Mouse (Mus musculus) spleen, adult 2 months (tissue): ENCODE results near the gene Psap. TPM values are rescaled to one million over a fixed set of nuclear protein-coding genes. Genes with fewer than 3 reads are reported as not detected.
"Not testable (repeated sequence)": the region's sequence is repeated elsewhere in the genome, so short reads cannot be mapped to it uniquely, and the experiment has no call there.

ENCODE experiments used
- DNase-seq, 2 experiments: peaks; one replicate each; pipeline versions ENCODE4 v3.0.0 to v3.0.0-alpha.2; 2012 to 2021; ENCODE audit warnings: low spot score in 2 of 2, low read depth in 1 of 2
- H3K27ac ChIP-seq: fragments of 200-500 bp; 2 replicates; pipeline ENCODE4 v1.5.1; 2012; ENCODE audit warnings: low read length, inconsistent platforms; ENCODE audit not compliant: insufficient read depth
- H3K27me3 ChIP-seq: fragments of 200-500 bp; 2 replicates; pipeline ENCODE4 v1.6.1; 2012; ENCODE audit warnings: mild to moderate bottlenecking, moderate library complexity, low read length, inconsistent platforms; ENCODE audit not compliant: control insufficient read depth, insufficient read depth
- H3K36me3 ChIP-seq: fragments of 200-500 bp; 2 replicates; pipeline ENCODE4 v1.6.1; 2012; ENCODE audit warnings: mild to moderate bottlenecking, low read length, inconsistent platforms; ENCODE audit not compliant: control insufficient read depth, insufficient read depth
- H3K4me1 ChIP-seq: fragments of 200-500 bp; 2 replicates; pipeline ENCODE4 v1.6.1; 2011; ENCODE audit warnings: inconsistent platforms; ENCODE audit not compliant: control insufficient read depth, insufficient read depth, insufficient read length
- H3K4me3 ChIP-seq: fragments of 200-500 bp; 2 replicates; pipeline ENCODE4 v1.5.1; 2011; ENCODE audit warnings: mild to moderate bottlenecking, inconsistent platforms; ENCODE audit not compliant: insufficient read depth, insufficient read length; ENCODE audit errors: extremely low read depth
- CTCF ChIP-seq: fragments of 200-500 bp; IDR thresholded peaks from 2 replicates; pipeline ENCODE4 v1.5.1; 2011; ENCODE audit warnings: mild to moderate bottlenecking, inconsistent platforms; ENCODE audit not compliant: insufficient read depth, insufficient read length, insufficient replicate concordance; ENCODE audit errors: extremely low read depth
- POLR2A ChIP-seq: fragments of 200-500 bp; IDR thresholded peaks from 2 replicates; pipeline ENCODE4 v1.6.1; 2011; ENCODE audit warnings: low read depth, low read length, inconsistent platforms
- WGBS: fragments of 180-500 bp; shearing (Covaris S2); methylation state at CpG from one replicate; pipeline ENCODE4 v1.1.7; 2018; 5-methylcytosine and 5-hydroxymethylcytosine counted together
- polyA plus RNA-seq: library from polyadenylated mRNA; depleted of rRNA; stranded (reverse); fragments of >200 nt; gene quantifications from 2 replicates; pipeline ENCODE4 v1.2.3, GENCODE M21; 2012

Psap gene
- polyA plus RNA-seq, 1 experiment = 1,338 TPM

DNA sequence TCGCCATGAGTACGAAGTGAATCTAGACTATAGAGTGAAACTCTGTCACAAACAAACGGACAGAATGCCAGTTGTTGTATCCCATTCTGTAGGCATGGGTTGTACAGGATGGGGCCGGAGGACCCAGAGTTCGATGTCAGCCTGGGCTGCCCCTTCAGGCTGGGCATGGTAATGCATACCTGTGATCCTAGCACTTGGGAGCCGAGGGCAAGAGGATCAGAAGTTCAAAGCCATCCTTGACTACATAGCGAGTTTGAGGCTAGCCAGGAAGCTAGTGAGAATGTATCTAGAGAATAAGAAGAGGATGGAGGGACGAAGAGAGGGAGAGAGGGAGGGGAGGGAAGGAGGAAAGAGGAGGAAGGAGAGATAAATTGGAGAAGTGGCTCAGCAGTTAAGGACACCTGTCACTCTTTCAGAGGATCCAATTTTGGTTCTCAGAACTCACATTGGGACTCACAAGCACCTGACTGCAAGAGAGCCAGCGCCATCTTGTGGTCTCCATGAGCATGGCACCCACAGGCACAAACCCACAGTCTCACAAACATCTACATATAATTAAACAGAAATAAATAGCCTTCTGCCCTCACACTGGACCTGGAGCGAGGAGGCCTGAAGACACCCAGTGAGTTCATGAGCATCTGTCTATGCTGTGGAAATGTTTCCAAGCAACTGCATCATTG, 39.8 kb upstream of the Psap start:
- DNase-seq = peak; percentile 55 to 72
- H3K4me3 ChIP-seq = no peak overlapping the region
- no peaks in the 10 kb centered on the region; the same call in 1 of the 2 replicates for H3K4me1 ChIP-seq
- WGBS = 73% methylated on average over 10 of the region's 10 CpGs
- H3K27me3 ChIP-seq = no peaks in the 10 kb centered on the region
- no peaks in the 10 kb centered on the region for H3K36me3 ChIP-seq
- no peak for TF ChIP-seq POLR2A
- peak; percentile 81; the same call in 1 of the 2 replicates for TF ChIP-seq CTCF
- H3K27ac ChIP-seq = no peak overlapping the region

DNA sequence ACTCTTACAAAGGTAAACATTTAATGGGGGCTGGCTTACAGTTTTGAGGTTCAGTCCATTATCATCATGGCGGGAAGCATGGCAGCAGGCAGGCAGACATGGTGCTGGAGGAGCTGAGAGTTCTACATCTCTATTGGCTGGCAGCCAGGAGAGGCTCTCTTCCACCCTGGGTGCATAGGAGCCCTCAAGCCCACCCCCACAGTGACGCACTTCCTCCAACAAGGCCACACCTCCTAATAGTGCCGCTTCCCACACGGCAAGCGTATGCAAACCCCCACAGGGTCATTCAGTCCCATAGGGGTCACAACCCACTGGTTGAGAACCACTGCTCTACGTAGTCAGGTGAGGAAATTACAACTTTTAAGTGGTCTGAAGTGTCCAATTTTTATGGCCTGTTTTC, 37.0 kb upstream of the Psap start:
- Histone ChIP-seq H3K27ac (no peak overlapping the region), H3K4me3 (no peak overlapping the region), H3K36me3 (no peaks in the 10 kb centered on the region), H3K4me1 (peaks cover 2% of the 10 kb centered on the region; the same call in 1 of the 2 replicates), H3K27me3 (no peaks in the 10 kb centered on the region)
- no peak for DNase-seq
- TF ChIP-seq CTCF (no peak), POLR2A (no peak)
- 92% methylated on average over 6 of the region's 6 CpGs for WGBS

DNA sequence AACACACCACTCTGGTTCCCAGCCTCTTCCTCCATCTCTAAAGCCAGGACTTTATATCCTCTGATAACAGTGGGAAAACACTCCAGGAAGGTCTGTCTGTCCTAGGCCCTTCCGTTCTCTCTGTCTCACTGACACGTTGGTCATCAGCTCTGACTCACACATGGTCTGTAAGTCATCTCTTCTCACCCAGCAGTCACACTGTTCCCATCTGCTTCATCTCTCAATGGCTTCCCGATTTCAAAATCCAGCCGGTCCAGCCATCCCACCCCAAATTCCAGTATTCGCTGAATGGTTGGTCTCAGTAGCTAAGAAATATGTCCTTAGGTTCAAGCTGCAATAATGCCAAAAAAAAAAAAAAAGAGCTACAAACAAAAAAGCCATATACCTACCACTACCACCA, 33.5 kb upstream of the Psap start:
- TF ChIP-seq CTCF (no peak), POLR2A (no peak)
- Histone ChIP-seq H3K36me3 (no peaks in the 10 kb centered on the region), H3K27ac (no peak overlapping the region), H3K27me3 (no peaks in the 10 kb centered on the region), H3K4me3 (no peak overlapping the region), H3K4me1 (peaks cover 2% of the 10 kb centered on the region; the same call in 1 of the 2 replicates)
- 92% methylated on average over 5 of the region's 5 CpGs for WGBS
- DNase-seq = no peak

DNA sequence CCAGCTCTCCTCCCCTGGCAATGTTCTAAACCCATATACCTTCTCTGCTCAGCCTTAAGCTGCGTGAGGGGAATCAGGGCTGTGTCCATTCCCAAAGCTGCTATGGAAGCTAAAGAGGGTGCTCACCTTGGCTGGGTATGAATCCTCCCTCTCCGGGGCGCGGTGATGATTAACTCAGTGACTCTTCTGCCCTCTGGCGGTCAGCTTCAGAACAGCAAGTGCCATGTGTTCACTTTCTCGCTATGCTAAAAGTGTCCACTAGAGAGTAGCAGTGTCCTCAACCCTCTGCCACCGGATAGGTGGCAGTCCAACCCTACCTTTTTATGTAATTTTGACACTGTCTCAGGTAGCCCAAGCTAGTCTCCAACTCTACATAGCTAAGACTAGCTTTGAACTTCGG, 32.4 kb upstream of the Psap start:
- H3K4me1 ChIP-seq = peaks cover 2% of the 10 kb centered on the region; the same call in 1 of the 2 replicates
- WGBS = 6% methylated on average over 8 of the region's 8 CpGs
- H3K27me3 ChIP-seq = no peaks in the 10 kb centered on the region
- DNase-seq = peak; percentile 83
- TF ChIP-seq POLR2A (no peak), CTCF (peak; percentile 98; the same call in 1 of the 2 replicates)
- no peaks in the 10 kb centered on the region for H3K36me3 ChIP-seq
- H3K27ac ChIP-seq = no peak overlapping the region
- no peak overlapping the region for H3K4me3 ChIP-seq

DNA sequence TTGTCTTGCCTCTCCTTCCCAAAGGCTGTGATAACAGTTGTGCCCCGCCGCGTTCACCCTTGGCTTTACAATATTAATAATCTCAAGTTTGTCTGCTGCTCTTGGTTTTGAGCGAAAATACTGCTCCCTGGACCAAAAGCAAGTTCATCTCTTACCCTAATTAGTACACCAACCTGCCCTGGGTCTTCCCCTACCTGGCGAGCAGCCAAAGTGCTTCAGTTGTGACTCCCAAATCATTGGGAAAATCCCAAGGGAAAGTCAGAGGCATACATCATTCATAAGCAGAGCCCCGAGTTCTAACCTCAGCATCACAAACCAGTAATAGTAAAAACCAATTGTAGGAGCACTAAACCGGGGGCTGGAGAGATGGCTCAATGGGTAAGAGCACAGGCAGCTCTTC, 31.8 kb upstream of the Psap start:
- H3K36me3 ChIP-seq = no peaks in the 10 kb centered on the region
- H3K27me3 ChIP-seq = no peaks in the 10 kb centered on the region
- H3K4me3 ChIP-seq = no peak overlapping the region
- no peak for TF ChIP-seq POLR2A
- no peak for TF ChIP-seq CTCF
- WGBS = 85% methylated on average over 7 of the region's 7 CpGs
- no peak overlapping the region for H3K27ac ChIP-seq
- no peak for DNase-seq
- peaks cover 2% of the 10 kb centered on the region; the same call in 1 of the 2 replicates for H3K4me1 ChIP-seq

DNA sequence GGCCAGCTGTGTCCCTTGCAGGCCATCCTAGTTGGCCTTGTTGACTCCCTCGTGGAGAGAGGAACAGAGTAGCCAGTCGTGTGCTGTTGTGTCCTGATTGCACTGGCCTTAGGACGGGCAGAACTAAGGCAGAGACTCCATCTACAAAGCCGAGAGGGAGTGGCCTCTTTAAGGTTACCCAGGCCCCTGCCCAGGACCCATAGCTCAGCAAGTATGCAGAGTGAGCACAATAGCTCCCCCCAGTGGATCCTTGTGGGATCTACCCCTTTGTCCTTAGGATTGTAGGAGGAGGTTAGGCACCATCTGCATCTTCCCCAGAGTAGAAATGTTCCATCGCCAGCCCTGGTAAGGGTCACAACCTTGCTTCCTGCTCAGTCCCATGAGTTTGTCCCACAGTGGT, 30.9 kb upstream of the Psap start:
- DNase-seq = peak; percentile 44 to 62
- H3K4me3 ChIP-seq = no peak overlapping the region
- no peak for TF ChIP-seq POLR2A
- peak; percentile 53; the same call in 1 of the 2 replicates for TF ChIP-seq CTCF
- no peaks in the 10 kb centered on the region for H3K36me3 ChIP-seq
- 63% methylated on average over 5 of the region's 5 CpGs for WGBS
- H3K4me1 ChIP-seq = peaks cover 2% of the 10 kb centered on the region; the same call in 1 of the 2 replicates
- no peaks in the 10 kb centered on the region for H3K27me3 ChIP-seq
- H3K27ac ChIP-seq = no peak overlapping the region

DNA sequence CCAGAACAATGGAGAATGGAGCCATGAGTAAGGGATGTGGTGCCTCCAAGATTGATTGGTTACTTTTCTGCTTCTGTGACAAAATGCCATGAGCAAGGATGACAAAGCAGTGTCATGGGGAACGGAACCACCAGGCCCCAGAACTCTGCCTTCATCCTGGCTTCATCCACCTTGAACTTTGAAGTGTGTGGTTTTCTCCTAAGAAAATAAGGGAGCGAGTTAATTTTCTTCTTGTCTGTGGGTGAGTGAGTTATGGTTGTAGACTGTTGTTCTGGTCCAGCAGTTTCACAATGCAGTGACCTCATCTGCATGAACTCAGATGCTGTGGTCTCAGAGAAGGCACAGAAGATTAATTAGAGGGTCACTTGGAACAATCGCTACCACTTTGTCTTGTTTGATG, 29.1 kb upstream of the Psap start:
- DNase-seq, H3K27me3 ChIP-seq, H3K4me1 ChIP-seq, H3K27ac ChIP-seq, H3K36me3 ChIP-seq, H3K4me3 ChIP-seq: not testable (repeated sequence)
- 87% methylated on average over 3 of the region's 3 CpGs for WGBS
